Mouse (Mus musculus) heart, postnatal 0 days (tissue): ENCODE results near the gene Olfr52.
"Not testable (repeated sequence)": the region's sequence is repeated elsewhere in the genome, so short reads cannot be mapped to it uniquely, and the experiment has no call there.

ENCODE experiments used
- CTCF ChIP-seq: IDR thresholded peaks from 2 replicates; pipeline ENCODE4 v1.5.1; 2016; ENCODE audit warnings: antibody characterized with exemption, control low read depth, low read depth
- EP300 ChIP-seq: IDR thresholded peaks from 2 replicates; pipeline ENCODE4 v1.6.1; 2016; ENCODE audit warnings: antibody characterized with exemption, low read depth

DNA sequence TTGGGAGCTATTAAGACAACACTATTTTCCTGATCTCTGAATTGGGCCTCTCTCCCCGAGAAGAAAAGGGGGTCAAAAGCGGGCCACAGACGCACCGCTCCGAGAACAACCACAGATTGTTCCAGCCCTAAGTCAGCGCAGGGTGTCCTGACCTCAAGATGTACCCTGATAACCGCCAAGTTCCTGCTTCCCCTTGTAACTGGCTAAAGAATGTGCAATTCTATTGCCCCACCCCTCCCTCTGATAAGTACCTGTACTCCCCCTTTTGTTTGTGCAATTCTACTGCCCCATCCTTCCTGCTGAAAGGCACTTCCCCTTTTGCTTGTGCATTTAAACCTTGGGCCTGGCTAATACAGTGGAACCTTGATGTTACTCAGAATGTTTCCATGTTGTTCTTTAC is 10.1 kb downstream of the Olfr52 start:
- not testable (repeated sequence) for TF ChIP-seq CTCF, EP300
